Mouse (Mus musculus) urinary bladder, adult 2 months (tissue): Measurements from ENCODE around the gene Smcr8. TPM values are rescaled to one million over a fixed set of nuclear protein-coding genes. Genes with fewer than 3 reads are reported as not detected.
"Not testable (repeated sequence)": the region's sequence is repeated elsewhere in the genome, so short reads cannot be mapped to it uniquely, and the experiment has no call there.

Source experiments
- DNase-seq: peaks from one replicate; pipeline ENCODE4 v3.0.0; 2022; ENCODE audit warnings: low spot score
- polyA plus RNA-seq: library from polyadenylated mRNA; depleted of rRNA; stranded (reverse); fragments of >200 nt; gene quantifications from 2 replicates; pipeline ENCODE4 v1.2.3, GENCODE M21; 2012

Smcr8 gene
- polyA plus RNA-seq, 1 experiment, result 8.2 TPM

GRCm38 (mm10) chr11:60784179-60784922 is 7.0 kb downstream of the Smcr8 start:
- no peak for DNase-seq

DNA sequence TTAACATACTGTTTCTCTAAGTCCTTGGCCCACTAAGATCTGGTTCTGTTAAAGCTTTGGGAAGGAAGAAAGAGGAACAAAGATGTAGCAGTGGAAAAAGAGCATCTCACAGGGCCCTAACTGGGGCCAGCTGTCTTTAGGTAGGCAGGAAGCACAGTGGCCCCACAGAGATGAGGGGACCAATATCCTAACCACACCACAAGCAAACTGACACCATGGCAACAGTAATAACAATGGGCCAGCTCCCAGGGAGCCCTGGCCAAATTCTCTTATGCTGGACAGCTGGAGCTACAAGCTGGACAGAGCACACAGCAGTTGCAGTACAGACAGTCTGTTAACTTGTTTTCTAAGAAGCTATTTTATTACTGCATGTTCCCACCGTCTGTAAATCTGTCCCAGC is 10.3 kb downstream of the Smcr8 start:
- DNase-seq, result no peak

DNA sequence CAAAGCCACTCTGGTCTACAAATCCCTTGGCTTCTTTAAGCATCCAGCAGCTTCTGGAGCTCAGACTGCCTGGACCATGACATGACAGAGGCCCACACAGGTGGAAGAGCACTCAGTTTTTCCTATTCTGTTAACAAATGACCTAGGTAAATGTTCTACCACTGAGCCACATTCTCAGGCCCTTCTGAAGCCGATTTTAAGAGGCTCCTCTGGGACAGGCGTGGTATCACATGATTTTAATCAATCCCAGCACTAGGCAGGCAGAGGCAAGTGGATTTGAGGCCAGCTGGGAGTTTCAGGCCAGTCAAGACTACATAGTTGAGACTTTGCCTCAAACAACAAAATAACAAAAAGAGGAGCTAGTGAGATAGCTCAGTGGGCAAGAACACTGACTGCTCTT is 13.1 kb downstream of the Smcr8 start:
- DNase-seq, result no peak

- DNase-seq, result no peak
These were observed 19.0 kb downstream of the Smcr8 start for GRCm38 (mm10) chr11:60796342-60796741.

- DNase-seq, result no peak
These were observed 22.7 kb downstream of the Smcr8 start for GRCm38 (mm10) chr11:60799977-60800376.

DNA sequence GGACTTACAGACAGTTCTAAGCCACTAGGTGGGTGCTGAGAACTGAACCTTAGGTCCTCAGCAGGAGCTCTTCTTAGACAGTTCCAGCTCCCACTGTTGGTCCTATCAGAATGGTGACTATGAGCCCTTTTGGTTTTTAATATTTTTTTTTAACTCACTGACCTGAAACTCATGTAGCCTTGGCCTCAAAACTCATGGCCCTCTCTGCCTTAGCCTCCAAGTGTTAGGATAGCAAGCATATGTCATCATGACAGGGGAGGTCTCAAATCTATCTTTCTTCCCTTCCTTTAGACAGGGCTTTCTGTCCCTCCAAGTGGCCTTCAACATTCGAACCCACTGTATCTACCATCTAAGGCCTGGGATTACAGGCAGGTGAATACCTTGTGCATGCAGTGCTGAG is 23.6 kb downstream of the Smcr8 start:
- no peak for DNase-seq

GRCm38 (mm10) chr11:60808286-60809070 is 31.2 kb downstream of the Smcr8 start:
- no peak for DNase-seq

DNA sequence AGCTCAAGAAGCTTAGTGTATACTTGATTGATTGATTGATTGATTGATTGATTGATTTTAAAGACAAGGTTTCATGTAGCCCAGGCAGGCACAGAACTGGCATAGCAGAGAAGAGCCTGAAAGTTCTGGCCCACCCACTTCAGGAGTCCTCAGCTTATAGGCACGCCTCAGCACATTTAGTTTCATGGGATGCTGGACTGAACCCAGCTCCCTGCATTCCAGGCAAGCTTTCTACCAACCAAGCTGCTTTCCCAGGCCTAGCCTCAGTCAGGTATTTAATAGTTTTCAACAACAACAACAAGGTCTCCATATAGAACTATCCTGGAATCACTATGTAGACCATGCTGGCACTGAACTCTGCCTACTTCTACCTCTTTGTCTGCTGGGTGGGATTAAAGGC is 32.2 kb downstream of the Smcr8 start:
- no peak for DNase-seq

DNA sequence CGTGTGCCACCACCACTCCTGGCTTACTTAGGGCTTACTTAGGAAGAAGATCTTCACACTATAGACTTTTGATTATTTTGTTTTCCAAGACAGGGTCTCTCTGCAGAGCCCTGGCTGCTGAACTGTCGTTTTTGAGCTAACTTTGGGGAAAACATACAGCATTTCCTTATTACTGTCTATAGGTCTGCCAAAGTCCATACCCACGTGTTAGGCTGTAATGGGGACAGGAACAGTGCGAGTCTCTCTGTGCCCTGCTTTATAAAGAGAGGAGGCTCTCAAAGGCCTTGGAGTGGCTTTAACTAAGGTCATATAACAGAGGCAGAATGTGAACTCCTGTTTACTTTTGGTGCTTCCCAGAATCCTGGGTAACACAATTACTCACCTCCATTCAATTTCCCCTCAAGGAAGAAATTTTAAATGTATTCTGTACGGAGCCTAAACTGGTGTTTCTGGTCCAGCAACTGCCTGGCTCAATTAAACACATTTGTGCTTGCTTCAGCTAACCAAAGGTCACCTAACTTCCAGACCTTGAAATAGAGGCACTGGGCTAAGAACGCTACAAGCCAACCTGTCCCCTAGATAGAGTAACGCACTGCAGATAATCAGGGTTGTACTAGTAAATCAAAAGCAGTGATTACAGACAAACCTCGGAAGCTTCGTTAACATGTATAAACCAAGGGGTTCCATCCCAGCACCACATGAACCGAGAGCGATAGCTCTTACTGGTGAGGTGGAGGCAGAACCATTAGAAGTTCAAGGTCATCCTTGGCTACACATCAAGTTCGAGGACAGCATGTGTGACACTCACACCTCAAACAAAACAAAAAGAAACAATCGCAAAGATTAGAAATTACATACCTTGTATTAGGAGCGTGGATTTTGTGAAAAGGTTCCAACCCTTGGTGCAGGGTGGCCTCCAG is 33.0 kb downstream of the Smcr8 start:
- no peak for DNase-seq

GRCm38 (mm10) chr11:60811054-60811460 is 33.7 kb downstream of the Smcr8 start:
- peak; percentile 86 for DNase-seq

DNA sequence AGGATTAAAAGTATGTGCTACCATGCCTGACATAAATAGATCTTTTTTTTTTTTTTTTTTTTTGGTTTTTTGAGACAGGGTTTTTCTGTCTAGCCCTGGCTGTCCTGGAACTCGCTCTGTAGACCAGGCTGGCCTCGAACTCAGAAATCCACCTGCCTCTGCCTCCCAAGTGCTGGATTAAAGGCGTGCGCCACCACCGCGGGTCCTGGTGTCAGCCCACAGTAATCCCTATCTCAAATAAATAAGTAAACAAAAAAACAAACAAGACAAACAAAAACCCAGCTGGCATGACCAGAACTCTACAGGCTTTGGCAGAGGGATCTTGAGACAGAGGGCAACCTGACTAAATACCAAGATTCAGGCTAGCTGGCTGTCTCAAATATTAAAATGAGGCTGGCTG is 34.3 kb downstream of the Smcr8 start, which contains the start of gene Shmt1:
TSS of gene Shmt1 (minus strand) at position 101 of the 400 bp plus-strand sequence.
- not testable (repeated sequence) for DNase-seq

GRCm38 (mm10) chr11:60816398-60816797 is 39.1 kb downstream of the Smcr8 start:
- no peak for DNase-seq

GRCm38 (mm10) chr11:60823771-60824170 is 46.4 kb downstream of the Smcr8 start:
- DNase-seq, result no peak

GRCm38 (mm10) chr11:60825191-60825590 is 47.9 kb downstream of the Smcr8 start:
- DNase-seq, result no peak

DNA sequence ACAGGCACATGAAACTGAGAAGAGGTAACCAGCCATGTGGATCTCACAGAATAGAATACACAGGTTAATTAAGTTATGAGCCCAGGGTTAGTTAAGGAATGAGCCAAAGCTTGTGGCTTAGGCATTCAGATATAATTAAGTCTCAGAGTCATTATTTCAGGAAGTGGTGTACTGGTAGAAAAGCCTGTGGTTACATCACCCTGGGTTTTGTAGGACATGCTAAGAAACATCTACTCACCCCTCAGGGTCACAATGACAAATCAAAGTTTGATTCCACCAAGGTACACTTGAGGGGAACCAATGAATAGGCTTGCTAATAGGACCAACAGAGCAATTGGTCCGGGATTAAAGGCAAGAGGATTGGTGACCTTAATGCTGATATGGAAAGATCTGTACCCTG is 49.4 kb downstream of the Smcr8 start:
- no peak for DNase-seq

- DNase-seq, result no peak
These were observed 50.1 kb downstream of the Smcr8 start for GRCm38 (mm10) chr11:60827241-60827945.

- DNase-seq, result no peak
These were observed 51.6 kb downstream of the Smcr8 start for GRCm38 (mm10) chr11:60828903-60829302.

- peak; percentile 60 for DNase-seq
These were observed 53.2 kb downstream of the Smcr8 start, which contains the start of gene Dhrs7b for GRCm38 (mm10) chr11:60830433-60831052. Dhrs7b (plus strand) TSS chr11:60830631.

GRCm38 (mm10) chr11:60836897-60837296 is 59.6 kb downstream of the Smcr8 start:
- DNase-seq, result no peak
